Mouse (Mus musculus) heart, embryonic 11.5 days (tissue): Measurements from ENCODE around the gene Kctd19. TPM values are rescaled to one million over a fixed set of nuclear protein-coding genes. Genes with fewer than 3 reads are reported as not detected.

Experiments
- ATAC-seq: fragments of 200-750 bp; cut with Nextera tagmentation; replicated peaks from 2 replicates; pipeline ENCODE4 v1.8.0; 2017; ENCODE audit warnings: moderate library complexity; ENCODE audit not compliant: insufficient number of reproducible peaks, low FRiP score, low TSS enrichment
- H3K27ac ChIP-seq: fragments of 300-500 bp; sonication (generic); 2 replicates; pipeline ENCODE4 v1.5.1; 2014; ENCODE audit warnings: mild to moderate bottlenecking, low read depth, low read length
- H3K27me3 ChIP-seq: fragments of 300-500 bp; sonication (generic); 2 replicates; pipeline ENCODE4 v1.6.1; 2014; ENCODE audit warnings: mild to moderate bottlenecking, low read length, mixed read lengths; ENCODE audit not compliant: control insufficient read depth, insufficient read depth
- H3K36me3 ChIP-seq: fragments of 300-500 bp; sonication (generic); 2 replicates; pipeline ENCODE4 v1.6.1; 2014; ENCODE audit warnings: mild to moderate bottlenecking, low read length, moderate library complexity, mixed read lengths; ENCODE audit not compliant: control insufficient read depth, insufficient read depth
- H3K4me1 ChIP-seq: fragments of 300-500 bp; sonication (generic); 2 replicates; pipeline ENCODE4 v1.6.1; 2014; ENCODE audit warnings: low read length; ENCODE audit not compliant: control insufficient read depth, insufficient read depth
- H3K4me2 ChIP-seq: fragments of 300-500 bp; sonication (generic); 2 replicates; pipeline ENCODE4 v1.6.1; 2014; ENCODE audit warnings: mild to moderate bottlenecking, moderate library complexity
- H3K4me3 ChIP-seq: fragments of 300-500 bp; sonication (generic); 2 replicates; pipeline ENCODE4 v1.5.1; 2014; ENCODE audit warnings: low read depth, low read length
- H3K9ac ChIP-seq: fragments of 300-500 bp; sonication (generic); 2 replicates; pipeline ENCODE4 v1.6.1; 2014; ENCODE audit warnings: mild to moderate bottlenecking, low read depth, low read length, moderate library complexity
- H3K9me3 ChIP-seq: fragments of 300-500 bp; sonication (generic); replicated peaks from 2 replicates; pipeline ENCODE4 v1.6.1; 2016; ENCODE audit warnings: low read length; ENCODE audit not compliant: control insufficient read depth
- WGBS: fragments of 180-500 bp; shearing (Covaris S2); extraction: QIAGEN DNeasy Blood & Tissue Kit; methylation state at CpG from one replicate; pipeline ENCODE4 v1.1.7; 2014; ENCODE audit not compliant: insufficient replicate concordance; 5-methylcytosine and 5-hydroxymethylcytosine counted together
- polyA plus RNA-seq: library from polyadenylated mRNA; unstranded; fragments of >200 nt; fragmentation: Nextera tagmentation; extraction: Ambion mirVana; gene quantifications from 2 replicates; pipeline ENCODE4 v1.2.1, GENCODE M21; 2014

Kctd19 gene
- polyA plus RNA-seq, 1 experiment from 2014 or later = not detected

- Histone ChIP-seq H3K27ac (no peak overlapping the region), H3K4me1 (peaks cover 7% of the 10 kb centered on the region), H3K27me3 (peaks cover 5% of the 10 kb centered on the region; the same call in 1 of the 2 replicates), H3K36me3 (no peaks in the 10 kb centered on the region), H3K9ac (no peak overlapping the region), H3K4me3 (no peak overlapping the region), H3K4me2 (no peak overlapping the region), H3K9me3 (no peaks in the 10 kb centered on the region)
- 48% methylated on average over 1 of the region's 1 CpGs for WGBS
- ATAC-seq = no peak
Measured at GRCm38 (mm10) chr8:105387151-105387550, 26.2 kb downstream of the Kctd19 start.

- WGBS = 87% methylated on average over 2 of the region's 2 CpGs
- Histone ChIP-seq H3K27ac (no peak overlapping the region), H3K9me3 (no peaks in the 10 kb centered on the region), H3K4me2 (no peak overlapping the region), H3K27me3 (no peaks in the 10 kb centered on the region), H3K9ac (no peak overlapping the region), H3K36me3 (no peaks in the 10 kb centered on the region), H3K4me3 (no peak overlapping the region), H3K4me1 (peaks cover 7% of the 10 kb centered on the region)
- no peak for ATAC-seq
Measured at GRCm38 (mm10) chr8:105384070-105384469, 29.2 kb downstream of the Kctd19 start.

- Histone ChIP-seq H3K27ac (no peak overlapping the region), H3K9me3 (no peaks in the 10 kb centered on the region), H3K4me1 (peaks cover 5% of the 10 kb centered on the region), H3K27me3 (peaks cover 7% of the 10 kb centered on the region; the same call in 1 of the 2 replicates), H3K9ac (no peak overlapping the region), H3K4me3 (no peak overlapping the region), H3K36me3 (no peaks in the 10 kb centered on the region), H3K4me2 (no peak overlapping the region)
- WGBS = 78% methylated on average over 12 of the region's 12 CpGs
- no peak for ATAC-seq
Measured at GRCm38 (mm10) chr8:105380308-105380707, 33.0 kb downstream of the Kctd19 start.

- H3K9ac ChIP-seq = no peak overlapping the region
- H3K4me1 ChIP-seq = peaks cover 5% of the 10 kb centered on the region
- H3K4me2 ChIP-seq = no peak overlapping the region
- no peaks in the 10 kb centered on the region for H3K36me3 ChIP-seq
- ATAC-seq = no peak
- no peak overlapping the region for H3K4me3 ChIP-seq
- H3K9me3 ChIP-seq = no peaks in the 10 kb centered on the region
- peaks cover 7% of the 10 kb centered on the region; the same call in 1 of the 2 replicates for H3K27me3 ChIP-seq
- no peak overlapping the region for H3K27ac ChIP-seq
- 55% methylated on average over 19 of the region's 19 CpGs for WGBS
Measured at GRCm38 (mm10) chr8:105378673-105379072, 34.6 kb downstream of the Kctd19 start.

- no peak for ATAC-seq
- Histone ChIP-seq H3K4me2 (peak overlapping the region; percentile 57), H3K9ac (no peak overlapping the region), H3K4me3 (peak overlapping the region; percentile 11; the same call in 1 of the 2 replicates), H3K4me1 (peaks cover 5% of the 10 kb centered on the region), H3K27me3 (peaks cover 7% of the 10 kb centered on the region; the same call in 1 of the 2 replicates), H3K9me3 (no peaks in the 10 kb centered on the region), H3K27ac (no peak overlapping the region), H3K36me3 (no peaks in the 10 kb centered on the region)
- 26% methylated on average over 33 of the region's 33 CpGs for WGBS
Measured at GRCm38 (mm10) chr8:105374513-105374966, 38.8 kb downstream of the Kctd19 start.

GRCm38 (mm10) chr8:105373032-105373431 is 40.3 kb downstream of the Kctd19 start, which contains the start of gene Plekhg4:
Plekhg4 (plus strand) TSS chr8:105373274.
- Histone ChIP-seq H3K27ac (no peak within 1 kb of the TSS), H3K27me3 (peaks cover 4% of the 10 kb centered on the region; the same call in 1 of the 2 replicates), H3K4me3 (no peak within 1 kb of the TSS), H3K4me1 (0 out of 2 replicates have a peak, but pooled peaks cover 2% of the 10 kb centered on the region), H3K36me3 (no peaks in the 10 kb centered on the region), H3K4me2 (no peak within 1 kb of the TSS), H3K9ac (no peak within 1 kb of the TSS), H3K9me3 (no peaks in the 10 kb centered on the region)
- no peak for ATAC-seq
- WGBS = 44% methylated on average over 2 of the region's 2 CpGs

GRCm38 (mm10) chr8:105372473-105372872 is 40.8 kb downstream of the Kctd19 start:
- H3K4me2 ChIP-seq = no peak overlapping the region
- H3K27ac ChIP-seq = no peak overlapping the region
- H3K36me3 ChIP-seq = no peaks in the 10 kb centered on the region
- H3K4me3 ChIP-seq = no peak overlapping the region
- 73% methylated on average over 9 of the region's 9 CpGs for WGBS
- ATAC-seq = no peak
- no peaks in the 10 kb centered on the region for H3K9me3 ChIP-seq
- 0 out of 2 replicates have a peak, but pooled peaks cover 2% of the 10 kb centered on the region for H3K4me1 ChIP-seq
- no peak overlapping the region for H3K9ac ChIP-seq
- peaks cover 3% of the 10 kb centered on the region; the same call in 1 of the 2 replicates for H3K27me3 ChIP-seq

GRCm38 (mm10) chr8:105367107-105367506 is 46.2 kb downstream of the Kctd19 start:
- Histone ChIP-seq H3K4me3 (no peak overlapping the region), H3K4me2 (no peak overlapping the region), H3K9me3 (no peaks in the 10 kb centered on the region), H3K27me3 (no peaks in the 10 kb centered on the region), H3K27ac (no peak overlapping the region), H3K4me1 (0 out of 2 replicates have a peak, but pooled peaks cover 2% of the 10 kb centered on the region), H3K36me3 (no peaks in the 10 kb centered on the region), H3K9ac (no peak overlapping the region)
- 71% methylated on average over 2 of the region's 2 CpGs for WGBS
- no peak for ATAC-seq
